Mouse (Mus musculus) ES-E14 (cell line): Measurements from ENCODE around the gene Atg9b. TPM values are rescaled to one million over a fixed set of nuclear protein-coding genes. Genes with fewer than 3 reads are reported as not detected.

Experiments used
- DNase-seq: peaks from one replicate; pipeline ENCODE4 v3.0.0-alpha.2; 2013; ENCODE audit warnings: low read depth, low spot score
- H3K27ac ChIP-seq: 2 replicates; pipeline ENCODE4 v1.5.1; 2012; ENCODE audit warnings: low read depth, mild to moderate bottlenecking, low read length, moderate library complexity, mixed read lengths; ENCODE audit not compliant: poor library complexity, insufficient read depth, severe bottlenecking
- H3K36me3 ChIP-seq: 2 replicates; pipeline ENCODE4 v1.6.1; 2012; ENCODE audit warnings: mild to moderate bottlenecking, low read length, moderate library complexity, mixed read lengths; ENCODE audit not compliant: control insufficient read depth, poor library complexity, insufficient read depth, severe bottlenecking
- H3K4me1 ChIP-seq, 2 experiments: fragments of 150-350 bp in 1 of 2; sonication (generic) in 1 of 2; 2 replicates each; pipeline ENCODE4 v1.6.1; 2012; ENCODE audit warnings: low read length in 2 of 2, mild to moderate bottlenecking in 1 of 2, mixed read lengths in 1 of 2; ENCODE audit not compliant: control insufficient read depth in 2 of 2, insufficient read depth in 2 of 2, poor library complexity in 1 of 2
- H3K4me3 ChIP-seq, 2 experiments: fragments of 150-350 bp in 1 of 2; sonication (generic) in 1 of 2; 2 replicates each; pipeline ENCODE4 v1.5.1; 2012; ENCODE audit warnings: low read length in 2 of 2, low read depth in 1 of 2, mild to moderate bottlenecking in 1 of 2, mixed read lengths in 1 of 2; ENCODE audit not compliant: insufficient read depth in 1 of 2, poor library complexity in 1 of 2, severe bottlenecking in 1 of 2
- H3K9ac ChIP-seq: 2 replicates; pipeline ENCODE4 v1.6.1; 2012; ENCODE audit warnings: low read depth, mild to moderate bottlenecking, low read length, mixed read lengths; ENCODE audit not compliant: poor library complexity, insufficient read depth, severe bottlenecking
- H3K9me3 ChIP-seq: fragments of 150-350 bp; sonication (generic); 2 replicates; pipeline ENCODE4 v1.6.1; 2012; ENCODE audit warnings: low read depth, mild to moderate bottlenecking, low read length; ENCODE audit not compliant: control insufficient read depth, insufficient read depth
- CHD2 ChIP-seq: IDR thresholded peaks from 2 replicates; pipeline ENCODE4 v1.6.1; 2014; ENCODE audit warnings: mild to moderate bottlenecking, low read depth, low read length, inconsistent platforms
- HCFC1 ChIP-seq: IDR thresholded peaks from 2 replicates; pipeline ENCODE4 v1.6.1; 2012; ENCODE audit warnings: low read length, inconsistent platforms, borderline replicate concordance; ENCODE audit not compliant: insufficient read depth
- MAFK ChIP-seq: IDR thresholded peaks from 2 replicates; pipeline ENCODE4 v1.6.1; 2014; ENCODE audit warnings: mild to moderate bottlenecking, low read depth, low read length, inconsistent platforms; ENCODE audit not compliant: insufficient read depth
- ZC3H11A ChIP-seq: IDR thresholded peaks from 2 replicates; pipeline ENCODE4 v1.6.1; 2012; ENCODE audit warnings: low read depth, mild to moderate bottlenecking, inconsistent platforms, low read length, borderline replicate concordance
- ZNF384 ChIP-seq: IDR thresholded peaks from 2 replicates; pipeline ENCODE4 v1.6.1; 2012; ENCODE audit warnings: low read depth, low read length, inconsistent platforms
- in situ Hi-C, 2 experiments: fragments of 600-800 bp; cut with MboI; formaldehyde crosslinking; loops; one replicate each; pipeline ENCODE4 v1.15.1; 2025; ENCODE audit warnings: low sequenced_read_pairs in 2 of 2, inconsistent platforms in 1 of 2; ENCODE audit not compliant: unreplicated experiment in 2 of 2
- total RNA-seq: library from RNA; depleted of rRNA; stranded (reverse); fragments of 300-350 nt; gene quantifications from 2 replicates; pipeline ENCODE4 v1.2.3, GENCODE M21; 2012

The Atg9b gene
- total RNA-seq, 1 experiment: 3.7 TPM

DNA sequence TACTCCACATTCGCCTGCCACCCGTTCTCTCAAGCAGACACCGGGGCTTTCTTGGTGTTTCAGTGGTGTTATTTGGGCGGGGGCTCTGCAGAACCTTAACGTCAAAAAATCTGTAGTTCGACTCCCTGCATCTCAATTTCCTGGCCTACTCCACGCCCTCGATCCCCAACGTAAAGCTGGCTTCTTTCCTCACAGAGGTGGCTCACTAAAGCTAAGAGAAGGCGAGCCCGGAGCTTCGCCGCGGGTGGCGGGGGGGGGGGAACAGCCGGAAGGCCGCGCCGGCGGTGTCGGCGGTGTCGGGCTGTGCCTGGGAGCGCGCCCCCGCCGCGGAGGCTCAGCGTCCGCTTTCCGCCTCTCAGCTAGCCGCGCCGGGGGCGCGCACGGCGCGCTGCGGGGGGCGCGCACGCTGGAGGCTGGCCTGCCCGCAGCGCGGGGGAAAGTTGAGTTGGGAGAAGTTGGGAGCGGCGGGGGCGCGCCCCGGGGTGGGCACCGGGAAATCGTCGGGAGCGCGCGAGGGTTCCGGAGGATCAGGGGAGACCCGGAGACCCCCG lies 33.0 kb upstream of the Atg9b start:
- H3K4me1 ChIP-seq: peaks cover 4 to 27% of the 10 kb centered on the region in 2 experiments; a peak in 2 of 4 replicates
- DNase-seq: no peak
- no peaks in the 10 kb centered on the region for H3K9me3 ChIP-seq
- H3K36me3 ChIP-seq: peaks cover under 1% of the 10 kb centered on the region; the same call in 1 of the 2 replicates
- TF ChIP-seq ZC3H11A (no peak), HCFC1 (peak; percentile 58; the same call in 1 of the 2 replicates)
- H3K9ac ChIP-seq: peak overlapping the region; percentile 68
- no peak overlapping the region for H3K27ac ChIP-seq
- in situ Hi-C loops: no loop called here
- peak overlapping the region; percentile 70 to 76 for H3K4me3 ChIP-seq

DNA sequence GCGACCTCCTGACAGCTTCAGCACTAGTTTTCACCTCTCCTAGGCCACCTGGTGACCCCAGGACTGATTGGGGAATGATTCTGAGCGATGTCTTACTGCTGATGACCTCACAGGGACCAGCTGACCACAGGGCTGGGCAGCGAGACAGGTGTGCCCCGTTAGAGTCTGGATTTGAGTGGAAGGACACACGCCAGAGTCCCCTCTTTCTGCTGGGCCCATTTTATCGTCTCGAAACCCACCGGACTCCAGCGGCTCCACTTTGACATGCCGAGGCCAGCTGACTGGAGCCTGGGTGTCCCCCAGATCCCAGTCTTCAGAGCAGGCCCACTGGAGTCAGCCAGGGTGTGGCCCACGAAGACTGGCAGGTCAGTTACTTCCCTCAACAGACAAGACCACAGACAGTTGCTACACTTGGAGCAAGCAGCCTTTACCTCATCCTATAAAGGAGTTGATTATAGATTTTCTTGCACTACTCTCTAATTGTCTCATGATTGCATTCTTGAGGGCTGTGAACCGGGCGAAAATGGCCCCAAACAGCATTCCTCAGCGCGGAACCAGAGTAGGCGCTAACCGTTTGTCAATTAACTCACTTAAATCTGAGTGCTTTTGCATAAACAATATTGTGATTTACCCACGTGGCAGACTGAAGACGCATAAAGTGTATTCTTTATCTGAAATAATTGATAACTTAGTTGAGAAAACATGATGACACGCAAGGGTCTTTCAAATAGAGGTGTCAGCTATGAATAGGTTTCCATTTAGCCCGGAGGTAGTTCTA lies 32.2 kb upstream of the Atg9b start:
- in situ Hi-C loops: no loop called here
- peaks cover 4% of the 10 kb centered on the region; the same call in 1 of the 2 replicates for H3K36me3 ChIP-seq
- H3K9ac ChIP-seq: peak overlapping the region; percentile 69
- no peaks in the 10 kb centered on the region for H3K9me3 ChIP-seq
- H3K27ac ChIP-seq: peak overlapping the region; percentile 41; the same call in 1 of the 2 replicates
- H3K4me1 ChIP-seq: peaks cover 4 to 27% of the 10 kb centered on the region in 2 experiments; a peak in 2 of 4 replicates
- DNase-seq: no peak
- no peak for TF ChIP-seq ZC3H11A
- peak overlapping the region; percentile 62 to 67 for H3K4me3 ChIP-seq

DNA sequence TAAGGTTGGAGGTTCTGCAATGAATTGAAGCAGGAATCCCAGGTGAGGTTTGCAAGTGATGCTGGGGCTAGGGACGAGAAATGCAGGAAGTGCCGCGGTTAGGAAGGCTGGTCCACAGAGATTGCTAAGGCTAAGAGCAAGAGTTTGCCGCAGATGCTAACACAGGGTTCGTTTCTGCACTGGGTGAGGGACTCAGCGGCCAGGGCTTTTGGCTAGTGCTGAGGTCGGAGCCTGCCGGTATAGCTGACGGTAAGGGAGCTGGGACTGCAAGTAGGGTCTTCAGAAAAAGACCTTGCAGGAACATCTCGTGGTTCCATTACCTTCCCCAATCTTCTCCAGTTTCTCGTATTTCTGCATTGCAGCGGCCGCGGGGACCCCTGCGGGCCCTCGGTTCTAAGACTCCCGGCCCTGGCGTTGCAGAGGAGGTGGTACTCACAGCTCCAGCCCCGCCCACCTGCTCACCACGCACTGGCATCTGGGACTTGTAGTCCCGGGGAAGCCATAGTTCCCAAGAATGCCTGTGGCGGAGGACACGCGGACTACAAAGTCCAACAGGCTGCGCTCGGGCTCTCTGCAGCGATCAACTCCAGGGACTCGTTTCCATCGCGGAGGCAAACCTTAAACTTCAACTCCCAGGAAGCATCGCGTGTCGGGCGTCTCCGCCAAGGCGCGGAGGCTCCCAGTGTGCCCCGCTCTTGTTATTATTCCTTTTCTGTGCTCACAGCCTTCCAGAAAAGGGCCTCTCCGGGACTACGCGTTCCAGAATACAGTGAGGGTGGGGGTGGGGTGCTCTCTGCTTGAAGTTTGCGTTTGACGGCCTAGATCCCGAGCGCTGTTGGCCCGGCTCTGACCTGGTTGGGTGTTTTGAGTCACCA lies 31.4 kb upstream of the Atg9b start, which contains the start of the genes Cdk5 and Slc4a2:
Cdk5 (minus strand) TSS at position 402 of the 875 bp plus-strand sequence.
Slc4a2 (plus strand) TSS at position 709 of the 875 bp plus-strand sequence.
- no peaks in the 10 kb centered on the region for H3K9me3 ChIP-seq
- DNase-seq: peak; percentile 99
- in situ Hi-C loops: no loop called here
- H3K4me3 ChIP-seq: peak within 1 kb of the TSS; percentile 76 to 82
- H3K9ac ChIP-seq: peak within 1 kb of the TSS; percentile 70
- H3K27ac ChIP-seq: peak within 1 kb of the TSS; percentile 41; the same call in 1 of the 2 replicates
- H3K4me1 ChIP-seq: peaks cover 4 to 27% of the 10 kb centered on the region in 2 experiments; a peak in 2 of 4 replicates
- peaks cover 4% of the 10 kb centered on the region; the same call in 1 of the 2 replicates for H3K36me3 ChIP-seq
- no peak for TF ChIP-seq ZNF384
- TF ChIP-seq ZC3H11A: no peak
- peak; percentile 99 for TF ChIP-seq HCFC1
- no peak for TF ChIP-seq MAFK
- TF ChIP-seq CHD2: peak; percentile 82; the same call in 1 of the 2 replicates

- H3K36me3 ChIP-seq: peaks cover 6% of the 10 kb centered on the region; the same call in 1 of the 2 replicates
- TF ChIP-seq ZC3H11A (no peak), HCFC1 (no peak), ZNF384 (no peak), CHD2 (no peak), MAFK (no peak)
- no peak overlapping the region for H3K27ac ChIP-seq
- in situ Hi-C loops: no loop called here
- H3K4me1 ChIP-seq: peaks cover 0 to 4% of the 10 kb centered on the region in 2 experiments; a peak in 1 of 4 replicates
- H3K9me3 ChIP-seq: no peaks in the 10 kb centered on the region
- no peak overlapping the region for H3K9ac ChIP-seq
- no peak for DNase-seq
- no peak overlapping the region for H3K4me3 ChIP-seq
Observed at GRCm38 (mm10) chr5:24420381-24420780, 28.4 kb upstream of the Atg9b start.
